Mouse (Mus musculus): ENCODE results near the gene Rpl5.
"Not testable (repeated sequence)": the region's sequence is repeated elsewhere in the genome, so short reads cannot be mapped to it uniquely, and the experiment has no call there.

The Rpl5 gene

DNA sequence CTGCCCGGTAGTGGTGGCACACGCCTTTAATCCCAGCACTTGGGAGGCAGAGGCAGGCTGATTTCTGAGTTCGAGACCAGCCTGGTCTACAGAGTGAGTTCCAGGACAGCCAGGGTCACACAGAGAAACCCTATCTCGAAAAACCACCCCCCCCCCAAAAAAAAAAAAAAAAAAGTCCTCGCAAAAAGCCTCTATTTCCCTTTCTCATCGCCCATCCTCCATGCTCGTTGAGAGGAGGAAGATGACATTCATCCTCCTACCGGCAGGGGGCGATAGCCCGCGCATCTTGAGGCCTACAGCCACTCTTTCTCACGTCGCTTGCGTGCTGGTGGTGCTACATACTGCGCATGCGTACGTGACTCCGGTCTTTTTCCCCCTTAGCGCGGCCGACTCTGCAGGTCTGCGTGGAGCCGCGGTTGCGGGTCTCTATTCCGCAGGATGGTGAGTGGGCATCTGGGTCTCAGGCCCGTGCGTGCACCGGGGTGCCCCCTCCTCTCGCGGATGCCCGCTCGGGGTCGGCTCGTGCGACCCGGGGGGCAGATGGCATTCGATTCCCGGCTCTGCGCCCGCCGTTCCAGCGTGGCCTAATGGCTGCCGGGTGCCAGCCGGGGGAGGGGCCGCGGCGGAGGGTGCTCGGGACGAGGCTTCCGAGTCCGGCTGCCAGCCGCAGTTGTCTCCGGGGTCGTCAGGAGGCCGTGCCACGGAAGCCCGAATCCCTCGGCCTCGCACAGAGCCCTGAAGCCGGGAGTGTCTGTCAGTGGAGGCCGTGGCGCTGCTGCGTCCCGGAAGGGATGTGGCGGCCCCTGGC is at the start of gene Rpl5:
TSS of gene Rpl5 (plus strand) at position 297 of the 808 bp plus-strand sequence.
- peak; percentile 94 for DNase-seq

DNA sequence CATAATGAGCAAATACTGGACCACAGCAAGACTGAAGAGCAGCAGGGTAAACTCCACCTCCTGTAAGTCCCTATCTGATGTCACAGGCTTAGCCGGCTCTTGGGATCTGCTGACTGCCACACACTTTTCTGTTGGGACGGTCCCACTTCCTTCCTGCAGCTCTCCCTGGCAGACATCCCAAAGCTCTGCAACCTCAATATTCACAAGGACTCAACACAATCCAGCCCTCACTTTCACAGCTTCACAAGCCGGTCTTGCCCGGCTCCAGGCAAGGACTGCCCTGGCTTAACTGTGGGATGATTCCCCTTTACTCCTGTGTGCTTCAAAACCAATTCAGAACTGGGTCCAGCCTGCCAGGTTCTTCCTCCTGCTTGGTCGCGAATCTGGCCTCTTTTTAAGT is 46.5 kb upstream of the Rpl5 start:
- no peak for DNase-seq

DNA sequence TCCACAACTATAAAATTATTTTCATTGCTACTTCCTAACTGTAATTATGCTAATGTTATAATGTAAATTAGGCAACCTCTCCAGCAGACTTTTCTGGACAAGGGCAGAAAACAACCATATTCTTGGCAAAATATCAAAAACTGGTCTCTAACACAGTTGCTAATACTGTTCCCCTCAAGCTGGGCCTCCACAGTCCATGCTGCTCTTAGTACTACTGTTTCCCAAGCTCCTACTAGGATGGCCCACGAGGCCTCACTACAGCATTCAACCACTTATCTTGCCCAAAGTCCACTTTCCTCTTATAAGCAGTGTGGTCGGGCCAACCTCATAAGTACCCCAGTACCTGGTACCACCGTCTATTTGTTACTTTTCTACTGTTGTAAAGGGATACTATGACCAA is 45.7 kb upstream of the Rpl5 start:
- DNase-seq = no peak

GRCm38 (mm10) chr5:107855546-107855945 is 44.8 kb upstream of the Rpl5 start:
- no peak for DNase-seq

- DNase-seq = peak in 1 of 2 experiments; percentile 10
Observed at GRCm38 (mm10) chr5:107858963-107859362, 41.3 kb upstream of the Rpl5 start.

DNA sequence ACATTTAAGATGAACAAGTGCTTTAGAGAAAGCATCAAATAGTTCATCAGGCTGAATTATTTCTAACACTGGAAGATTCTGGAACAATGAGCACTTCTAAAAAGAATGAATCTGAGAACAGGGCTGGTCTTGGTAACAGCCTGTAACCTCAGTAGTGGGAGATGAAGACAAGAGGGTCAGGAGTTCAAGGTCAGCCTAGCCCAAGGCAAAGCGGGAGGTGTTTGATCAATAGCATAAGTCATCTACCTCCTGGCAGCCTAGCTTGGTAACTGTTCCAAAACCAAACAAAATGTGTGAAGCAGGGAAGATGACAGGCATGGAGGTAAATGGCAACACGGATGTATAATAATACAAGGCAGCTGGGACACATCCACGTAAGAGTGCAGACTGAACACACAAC is 36.3 kb upstream of the Rpl5 start:
- DNase-seq = no peak

DNA sequence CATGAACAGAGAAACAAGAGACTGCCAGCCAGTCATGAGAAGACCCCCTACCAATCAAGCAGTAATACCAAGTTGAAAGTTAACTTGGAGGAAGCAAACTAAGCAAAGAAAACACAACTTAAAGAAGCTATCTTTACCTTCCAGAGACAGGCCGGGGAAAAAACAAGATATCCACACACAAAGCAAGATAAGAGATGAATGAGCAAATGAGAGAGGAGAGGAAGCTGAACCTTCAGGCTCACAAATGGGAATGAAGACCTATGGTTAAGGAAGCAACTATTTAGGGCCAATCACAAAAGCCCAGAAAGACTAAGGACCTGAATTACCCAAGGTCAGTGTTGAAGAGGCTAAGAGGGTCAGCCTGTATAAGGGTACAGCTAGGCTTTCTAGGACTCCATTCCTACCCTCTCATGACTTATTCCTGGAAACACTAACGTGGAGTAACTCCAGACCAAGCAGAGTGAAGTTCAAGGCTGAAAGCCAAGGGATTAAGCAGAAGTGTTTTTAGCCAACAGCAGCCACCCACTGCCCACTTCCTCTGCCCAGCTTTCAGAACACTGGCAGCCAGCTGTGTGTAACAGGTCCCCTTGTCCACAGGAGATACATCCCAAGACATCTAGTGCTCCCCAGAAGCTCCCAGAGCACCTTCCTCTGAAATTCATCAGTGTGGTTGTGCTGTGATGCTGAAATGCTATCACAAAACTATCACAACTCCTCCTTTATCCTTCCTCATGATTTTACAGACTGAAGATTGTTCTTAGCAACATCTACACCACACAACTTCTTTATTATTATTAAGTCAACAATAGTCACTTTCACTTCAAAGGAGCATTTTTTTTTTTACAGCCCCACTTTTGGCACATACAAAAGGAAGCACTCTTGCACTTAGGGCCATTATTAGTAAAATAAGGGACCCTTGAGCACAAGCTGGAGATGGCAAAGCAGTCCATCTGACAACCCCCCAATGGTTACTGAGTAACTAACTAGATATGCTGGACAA is 33.9 kb upstream of the Rpl5 start:
- DNase-seq = no peak

DNA sequence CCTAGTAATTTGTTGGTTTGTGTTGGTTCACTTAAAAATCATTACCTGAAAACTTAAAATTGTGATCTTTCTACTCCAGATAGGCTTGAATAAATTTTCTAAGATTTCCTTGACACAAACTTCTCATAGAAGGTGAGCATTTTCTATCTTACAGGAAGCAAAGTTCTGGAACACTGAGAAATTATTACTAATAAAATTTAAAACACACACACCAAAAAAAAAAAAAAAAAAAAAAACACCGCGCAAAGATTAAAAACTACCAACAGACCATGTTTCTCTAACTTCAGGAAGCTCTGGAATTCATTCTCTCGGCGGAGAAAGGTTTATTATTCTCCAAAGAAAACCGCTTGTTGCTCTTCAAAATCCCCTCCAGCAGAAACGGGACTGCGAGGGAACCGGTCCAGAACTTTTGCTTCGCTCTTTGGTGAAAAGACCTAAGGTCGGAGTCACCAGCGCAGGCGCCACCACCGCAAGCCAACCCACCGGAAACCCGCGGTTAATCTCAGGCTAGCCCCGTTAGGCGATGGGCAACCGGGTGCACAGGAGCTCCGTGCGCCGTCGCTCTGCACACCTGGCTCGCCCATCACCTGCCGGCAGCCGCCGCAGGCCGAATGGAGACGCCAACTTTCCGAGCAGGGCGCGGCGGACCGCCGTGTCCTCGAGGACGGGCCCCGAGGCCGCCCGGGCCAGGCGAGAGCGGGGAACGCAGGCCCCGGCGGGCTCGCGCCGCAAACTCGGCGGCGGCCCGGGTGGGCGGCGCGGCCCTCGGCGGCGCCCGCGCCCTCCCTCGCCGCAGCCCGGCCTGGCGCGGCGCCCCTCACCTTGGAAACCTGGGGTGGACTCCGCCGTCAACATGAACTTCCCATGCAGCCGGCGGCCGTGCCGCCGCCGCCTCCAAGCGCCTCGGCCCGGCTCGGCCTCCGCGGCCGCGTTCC is 32.1 kb upstream of the Rpl5 start:
- DNase-seq = peak; percentile 53 to 57

DNA sequence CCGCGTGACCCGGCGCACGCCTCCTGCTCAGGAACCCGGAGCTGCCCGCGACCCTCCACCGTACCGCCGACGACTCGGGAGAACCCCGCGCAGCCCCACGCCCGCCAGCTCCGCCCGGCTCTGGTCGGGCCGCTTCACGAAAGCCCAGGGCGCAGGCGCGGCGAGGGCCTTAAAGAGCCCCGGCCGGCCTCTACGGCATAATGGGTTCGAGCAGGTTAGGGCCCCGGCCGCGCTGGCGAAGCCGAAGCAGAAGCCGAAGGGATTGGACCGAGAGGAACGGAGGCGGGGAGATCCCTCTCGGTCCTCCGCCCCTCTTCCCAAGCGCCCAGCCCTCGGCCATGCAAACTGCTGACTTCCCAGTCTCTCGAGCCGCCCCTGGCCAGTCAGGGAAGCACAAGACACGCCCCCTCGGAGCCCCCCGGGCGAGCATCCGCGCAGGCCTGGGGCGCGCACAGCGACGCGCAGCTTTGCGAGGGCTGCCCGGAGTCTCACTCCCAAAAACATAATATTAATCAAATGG is 31.3 kb upstream of the Rpl5 start:
- peak; percentile 62 to 68 for DNase-seq

DNA sequence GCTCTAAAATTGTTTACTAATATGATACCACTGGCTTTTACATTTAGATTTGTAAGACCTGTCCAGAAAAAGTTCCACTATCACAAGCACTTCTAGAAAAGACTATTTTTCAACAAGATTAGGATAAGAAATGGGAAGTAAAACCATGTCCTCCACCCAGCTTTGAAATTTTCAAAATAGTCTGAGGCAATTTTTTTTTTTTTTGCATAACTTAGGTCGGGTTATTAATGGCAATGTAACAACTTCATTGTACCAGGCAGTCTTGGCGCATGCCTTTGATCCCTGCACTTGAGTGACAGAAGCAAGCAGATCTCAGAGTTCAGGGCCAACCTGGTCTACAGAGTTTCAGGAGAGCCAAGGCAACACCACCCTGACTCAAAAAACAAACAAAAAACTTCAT is 30.6 kb upstream of the Rpl5 start:
- no peak for DNase-seq

DNA sequence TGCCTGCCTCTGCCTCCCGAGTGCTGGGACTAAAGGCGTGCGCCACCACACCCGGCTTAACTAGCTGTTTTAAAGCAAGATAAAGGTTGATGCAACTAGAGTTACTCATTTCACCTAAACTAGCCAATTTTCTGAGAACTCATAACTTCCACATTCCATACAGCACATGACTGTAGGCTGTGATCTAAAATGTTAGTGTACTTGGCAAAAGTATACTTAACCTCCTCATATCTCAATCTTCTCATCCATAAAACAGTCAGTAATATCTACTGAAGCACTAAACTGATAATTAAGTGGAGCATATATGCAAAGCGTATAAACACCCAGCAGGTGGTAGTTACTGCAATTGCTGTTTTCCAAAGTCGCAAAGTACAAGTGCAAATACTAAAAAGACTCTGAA is 27.0 kb upstream of the Rpl5 start:
- DNase-seq = no peak

DNA sequence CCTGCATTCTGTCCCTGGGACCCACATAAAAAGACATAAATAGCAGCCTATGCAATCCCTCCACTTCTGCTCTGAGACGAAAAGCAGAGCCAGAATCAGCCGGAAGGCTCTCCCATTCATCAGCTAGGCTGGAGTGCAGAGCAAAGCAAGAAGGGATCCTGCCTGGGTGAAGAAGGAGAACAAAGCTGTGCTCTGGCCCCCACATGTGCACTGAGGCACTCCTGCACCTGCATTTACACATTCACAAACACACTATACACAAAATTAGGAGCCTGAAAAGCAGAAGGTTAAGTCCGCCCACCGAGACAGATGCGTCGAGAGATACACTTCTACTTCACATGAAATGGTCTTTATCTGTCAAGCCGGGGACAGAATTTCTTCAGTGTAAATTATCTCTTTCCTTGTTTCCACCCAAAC is 26.4 kb upstream of the Rpl5 start:
- DNase-seq = no peak

DNA sequence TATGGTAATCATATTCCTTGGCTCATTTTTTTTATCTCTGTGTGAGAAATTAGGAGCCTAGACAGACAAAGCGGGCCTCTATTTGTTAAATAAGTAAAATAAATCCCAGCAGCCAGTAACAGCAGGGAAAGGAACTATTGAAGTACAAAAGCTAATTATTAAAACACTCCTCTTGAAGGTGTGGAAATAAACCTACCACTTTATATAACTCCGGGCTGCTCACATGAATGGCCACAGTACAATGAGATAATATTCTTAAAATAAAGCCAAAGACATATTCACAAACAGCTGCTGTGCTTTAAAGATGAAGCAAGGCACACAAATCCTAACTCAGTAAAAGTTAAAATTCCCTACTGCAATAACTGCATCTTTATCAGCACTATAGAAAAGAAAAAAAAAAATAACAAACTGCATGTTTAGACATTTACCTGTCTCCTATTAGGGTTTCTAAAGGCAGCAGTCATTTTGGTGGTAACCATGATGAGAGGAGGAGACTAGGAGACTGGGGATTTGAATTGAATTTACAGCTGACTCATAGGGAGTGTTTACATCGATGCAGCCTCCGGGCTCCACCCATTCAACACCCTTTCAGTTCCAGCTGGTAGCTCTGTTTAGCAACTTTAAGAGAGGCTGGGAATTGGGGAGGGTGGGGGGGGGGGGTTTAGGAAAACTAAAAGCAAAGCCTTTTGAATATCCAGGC is 25.6 kb upstream of the Rpl5 start, which contains the start of gene Evi5:
TSS of gene Evi5 (minus strand) at position 547 of the 700 bp plus-strand sequence.
- no peak for DNase-seq

GRCm38 (mm10) chr5:107875261-107875611 is 25.1 kb upstream of the Rpl5 start:
- no peak for DNase-seq

- no peak for DNase-seq
Observed at GRCm38 (mm10) chr5:107877053-107877452, 23.2 kb upstream of the Rpl5 start.

GRCm38 (mm10) chr5:107880710-107881109 is 19.6 kb upstream of the Rpl5 start:
- no peak for DNase-seq

DNA sequence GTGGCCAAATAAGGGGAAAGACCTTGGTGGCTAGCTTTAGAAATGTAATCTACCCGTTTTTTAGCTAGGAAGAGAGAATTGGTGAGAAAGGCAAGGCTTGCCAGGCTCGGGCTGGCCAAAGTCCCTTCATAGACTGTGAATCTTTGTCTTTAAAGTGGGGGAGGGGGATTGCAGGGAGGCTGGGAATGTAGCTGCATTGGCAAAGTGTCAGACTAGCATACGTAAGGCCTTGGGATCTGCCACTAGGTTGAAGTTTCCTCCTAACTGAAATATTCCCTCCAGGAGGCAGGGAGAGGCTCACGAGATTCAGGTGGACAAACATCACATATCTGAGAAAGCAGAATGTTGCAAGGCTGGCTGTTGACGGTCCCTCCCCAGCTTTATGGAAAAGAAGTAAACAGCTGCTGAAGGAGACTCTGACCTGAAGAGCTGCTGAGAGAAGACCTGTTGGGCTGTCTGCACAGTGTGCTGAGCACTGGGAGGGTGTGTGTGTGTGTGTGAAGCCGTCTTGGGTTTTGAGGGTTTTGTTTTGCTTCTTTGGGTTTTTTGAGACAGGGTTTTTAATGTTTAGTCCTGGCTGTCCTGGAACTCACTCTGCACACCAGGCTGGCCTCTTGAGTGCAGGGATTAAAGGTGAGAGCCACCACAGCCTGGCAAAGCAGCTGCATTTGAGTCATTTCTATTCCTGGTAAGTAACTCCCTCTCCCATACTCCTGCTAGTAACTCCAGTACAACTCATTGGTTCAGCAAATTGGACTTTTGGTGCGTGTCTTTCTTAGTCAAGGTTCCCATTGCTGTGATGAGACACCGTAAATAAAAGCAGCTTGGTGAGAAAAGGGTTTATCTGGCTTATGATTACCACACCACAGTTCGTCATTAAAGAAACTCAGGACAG is 10.1 kb upstream of the Rpl5 start:
- DNase-seq = no peak

GRCm38 (mm10) chr5:107891515-107891914 is 8.8 kb upstream of the Rpl5 start:
- not testable (repeated sequence) for DNase-seq

DNA sequence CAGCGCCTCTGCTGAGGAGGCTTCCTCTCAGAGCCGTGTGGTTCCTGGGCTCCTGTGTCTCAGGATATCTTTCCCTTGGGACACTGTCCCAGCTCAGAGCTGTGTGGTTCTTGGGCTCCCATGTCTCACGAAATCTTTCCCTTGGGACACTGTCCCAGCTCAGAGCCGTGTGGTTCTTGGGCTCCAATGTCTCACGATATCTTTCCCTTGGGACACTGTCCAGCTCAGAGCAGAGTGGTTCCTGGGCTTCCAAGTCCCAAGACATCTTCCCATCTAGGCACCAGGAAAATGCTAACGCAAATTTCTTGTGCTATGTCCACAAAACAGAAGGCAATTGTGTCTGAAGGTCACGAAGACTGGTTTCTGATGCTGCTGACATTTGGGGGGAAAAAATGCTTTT is 5.6 kb upstream of the Rpl5 start:
- no peak for DNase-seq

DNA sequence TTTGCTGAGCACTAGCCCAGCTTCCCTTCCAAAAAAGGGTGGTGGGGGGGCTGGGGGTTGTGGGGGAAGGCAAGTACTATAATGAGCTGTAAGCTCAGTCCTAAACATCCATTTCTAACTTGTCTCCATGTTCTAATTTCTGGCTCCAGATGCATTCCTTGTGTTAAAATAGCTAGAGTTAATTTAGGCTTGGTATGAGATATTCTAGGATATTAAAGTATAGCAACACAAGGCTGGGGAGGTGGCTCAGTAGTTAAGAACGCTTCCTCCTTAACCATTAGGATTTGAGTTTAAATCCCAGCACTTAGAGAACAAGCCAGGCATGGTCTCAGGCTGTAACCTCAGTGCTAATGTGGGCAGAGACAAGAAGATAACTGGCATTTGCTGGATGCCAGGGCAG is 4.0 kb upstream of the Rpl5 start:
- DNase-seq = no peak
